Mouse (Mus musculus): ENCODE measurements around the gene Gm3854. TPM values are rescaled to one million over a fixed set of nuclear protein-coding genes. Genes with fewer than 3 reads are reported as not detected.

The Gm3854 gene
- polyA plus RNA-seq, 1 experiment from 2014 or later: 5.8 TPM

GRCm38 (mm10) chr7:6378441-6378840 lies 34.9 kb downstream of the Gm3854 start:
- ATAC-seq: no peak
- no peaks in the 10 kb centered on the region for H3K9me3 ChIP-seq (ENCODE audit: control insufficient read depth, low read length)
- no peak overlapping the region for H3K27ac ChIP-seq (ENCODE audit: low read length)
- H3K36me3 ChIP-seq (ENCODE audit: control insufficient read depth, insufficient read depth): no peaks in the 10 kb centered on the region
- H3K4me1 ChIP-seq (replicated peaks; ENCODE audit: control insufficient read depth, insufficient read depth, low read length): peaks cover 7% of the 10 kb centered on the region
- H3K9ac ChIP-seq (replicated peaks; ENCODE audit: low read depth, low read length): no peak overlapping the region
- H3K4me3 ChIP-seq (replicated peaks; ENCODE audit: low read length): no peak overlapping the region
- no peaks in the 10 kb centered on the region for H3K27me3 ChIP-seq (replicated peaks; ENCODE audit: control insufficient read depth, insufficient read depth, low read length)
- no peak overlapping the region for H3K4me2 ChIP-seq (ENCODE audit: low read length)
- 87% methylated on average over 8 of the region's 8 CpGs for WGBS

GRCm38 (mm10) chr7:6381431-6381830 lies 37.9 kb downstream of the Gm3854 start:
- 81% methylated on average over 2 of the region's 2 CpGs for WGBS
- H3K9ac ChIP-seq (replicated peaks; ENCODE audit: low read depth, low read length): no peak overlapping the region
- H3K36me3 ChIP-seq (ENCODE audit: control insufficient read depth, insufficient read depth): peaks cover 3% of the 10 kb centered on the region; the same call in 1 of the 2 replicates
- no peak overlapping the region for H3K27ac ChIP-seq (ENCODE audit: low read length)
- no peaks in the 10 kb centered on the region for H3K9me3 ChIP-seq (ENCODE audit: control insufficient read depth, low read length)
- H3K27me3 ChIP-seq (replicated peaks; ENCODE audit: control insufficient read depth, insufficient read depth, low read length): no peaks in the 10 kb centered on the region
- no peak overlapping the region for H3K4me2 ChIP-seq (ENCODE audit: low read length)
- no peak overlapping the region for H3K4me3 ChIP-seq (replicated peaks; ENCODE audit: low read length)
- peaks cover 16% of the 10 kb centered on the region for H3K4me1 ChIP-seq (replicated peaks; ENCODE audit: control insufficient read depth, insufficient read depth, low read length)
- ATAC-seq: no peak

GRCm38 (mm10) chr7:6383044-6383455 lies 39.5 kb downstream of the Gm3854 start, which contains the start of gene Zfp28:
Gene Zfp28 (plus strand): TSS chr7:6383295.
- ATAC-seq: peak; percentile 98
- peak within 1 kb of the TSS; percentile 74 for H3K9ac ChIP-seq (replicated peaks; ENCODE audit: low read depth, low read length)
- H3K4me3 ChIP-seq (replicated peaks; ENCODE audit: low read length): peak within 1 kb of the TSS; percentile 66
- peaks cover 3% of the 10 kb centered on the region; the same call in 1 of the 2 replicates for H3K36me3 ChIP-seq (ENCODE audit: control insufficient read depth, insufficient read depth)
- peak within 1 kb of the TSS; percentile 73 for H3K4me2 ChIP-seq (ENCODE audit: low read length)
- H3K27ac ChIP-seq (ENCODE audit: low read length): no peak within 1 kb of the TSS
- H3K27me3 ChIP-seq (replicated peaks; ENCODE audit: control insufficient read depth, insufficient read depth, low read length): no peaks in the 10 kb centered on the region
- H3K9me3 ChIP-seq (ENCODE audit: control insufficient read depth, low read length): no peaks in the 10 kb centered on the region
- H3K4me1 ChIP-seq (replicated peaks; ENCODE audit: control insufficient read depth, insufficient read depth, low read length): peaks cover 16% of the 10 kb centered on the region
- WGBS: 0% methylated on average over 28 of the region's 28 CpGs

GRCm38 (mm10) chr7:6384011-6384410 lies 40.5 kb downstream of the Gm3854 start:
- Histone ChIP-seq H3K4me3 (replicated peaks; ENCODE audit: low read length) (peak overlapping the region; percentile 66), H3K36me3 (ENCODE audit: control insufficient read depth, insufficient read depth) (peaks cover 3% of the 10 kb centered on the region; the same call in 1 of the 2 replicates), H3K4me2 (ENCODE audit: low read length) (peak overlapping the region; percentile 73), H3K9ac (replicated peaks; ENCODE audit: low read depth, low read length) (peak overlapping the region; percentile 74; the same call in 1 of the 2 replicates), H3K9me3 (ENCODE audit: control insufficient read depth, low read length) (no peaks in the 10 kb centered on the region), H3K27ac (ENCODE audit: low read length) (no peak overlapping the region), H3K27me3 (replicated peaks; ENCODE audit: control insufficient read depth, insufficient read depth, low read length) (no peaks in the 10 kb centered on the region), H3K4me1 (replicated peaks; ENCODE audit: control insufficient read depth, insufficient read depth, low read length) (peaks cover 16% of the 10 kb centered on the region)
- 75% methylated on average over 8 of the region's 8 CpGs for WGBS
- ATAC-seq: no peak

- H3K27ac ChIP-seq (ENCODE audit: low read length): no peak overlapping the region
- no peaks in the 10 kb centered on the region for H3K9me3 ChIP-seq (ENCODE audit: control insufficient read depth, low read length)
- no peak overlapping the region for H3K4me2 ChIP-seq (ENCODE audit: low read length)
- H3K36me3 ChIP-seq (ENCODE audit: control insufficient read depth, insufficient read depth): peaks cover 12% of the 10 kb centered on the region
- no peaks in the 10 kb centered on the region for H3K27me3 ChIP-seq (replicated peaks; ENCODE audit: control insufficient read depth, insufficient read depth, low read length)
- H3K4me3 ChIP-seq (replicated peaks; ENCODE audit: low read length): no peak overlapping the region
- peaks cover 16% of the 10 kb centered on the region for H3K4me1 ChIP-seq (replicated peaks; ENCODE audit: control insufficient read depth, insufficient read depth, low read length)
- WGBS: 90% methylated on average over 8 of the region's 8 CpGs
- no peak overlapping the region for H3K9ac ChIP-seq (replicated peaks; ENCODE audit: low read depth, low read length)
- ATAC-seq: no peak
These were observed 43.4 kb downstream of the Gm3854 start for GRCm38 (mm10) chr7:6386995-6387394.

- Histone ChIP-seq H3K27ac (ENCODE audit: low read length) (no peak overlapping the region), H3K36me3 (ENCODE audit: control insufficient read depth, insufficient read depth) (peaks cover 26% of the 10 kb centered on the region), H3K4me2 (ENCODE audit: low read length) (no peak overlapping the region), H3K9ac (replicated peaks; ENCODE audit: low read depth, low read length) (no peak overlapping the region), H3K27me3 (replicated peaks; ENCODE audit: control insufficient read depth, insufficient read depth, low read length) (no peaks in the 10 kb centered on the region), H3K4me1 (replicated peaks; ENCODE audit: control insufficient read depth, insufficient read depth, low read length) (peaks cover 4% of the 10 kb centered on the region), H3K9me3 (ENCODE audit: control insufficient read depth, low read length) (no peaks in the 10 kb centered on the region), H3K4me3 (replicated peaks; ENCODE audit: low read length) (no peak overlapping the region)
- WGBS: 86% methylated on average over 5 of the region's 5 CpGs
- ATAC-seq: no peak
These were observed 45.4 kb downstream of the Gm3854 start for GRCm38 (mm10) chr7:6388971-6389370.

GRCm38 (mm10) chr7:6389449-6389848 lies 45.9 kb downstream of the Gm3854 start:
- no peak overlapping the region for H3K4me2 ChIP-seq (ENCODE audit: low read length)
- H3K27ac ChIP-seq (ENCODE audit: low read length): no peak overlapping the region
- H3K9me3 ChIP-seq (ENCODE audit: control insufficient read depth, low read length): no peaks in the 10 kb centered on the region
- ATAC-seq: no peak
- no peak overlapping the region for H3K9ac ChIP-seq (replicated peaks; ENCODE audit: low read depth, low read length)
- peaks cover 27% of the 10 kb centered on the region for H3K36me3 ChIP-seq (ENCODE audit: control insufficient read depth, insufficient read depth)
- H3K4me1 ChIP-seq (replicated peaks; ENCODE audit: control insufficient read depth, insufficient read depth, low read length): no peaks in the 10 kb centered on the region
- 77% methylated on average over 5 of the region's 5 CpGs for WGBS
- no peak overlapping the region for H3K4me3 ChIP-seq (replicated peaks; ENCODE audit: low read length)
- no peaks in the 10 kb centered on the region for H3K27me3 ChIP-seq (replicated peaks; ENCODE audit: control insufficient read depth, insufficient read depth, low read length)

GRCm38 (mm10) chr7:6397996-6398975 lies 54.7 kb downstream of the Gm3854 start, which contains the start of gene Smim17:
Gene Smim17 (plus strand): TSS chr7:6398715.
- Histone ChIP-seq H3K9me3 (ENCODE audit: control insufficient read depth, low read length) (no peaks in the 10 kb centered on the region), H3K36me3 (ENCODE audit: control insufficient read depth, insufficient read depth) (peaks cover 14% of the 10 kb centered on the region), H3K4me3 (replicated peaks; ENCODE audit: low read length) (peak within 1 kb of the TSS; percentile 57), H3K9ac (replicated peaks; ENCODE audit: low read depth, low read length) (peak within 1 kb of the TSS; percentile 58), H3K4me2 (ENCODE audit: low read length) (peak within 1 kb of the TSS; percentile 75), H3K27ac (ENCODE audit: low read length) (peak within 1 kb of the TSS; percentile 5; the same call in 1 of the 2 replicates), H3K4me1 (replicated peaks; ENCODE audit: control insufficient read depth, insufficient read depth, low read length) (peaks cover 5% of the 10 kb centered on the region), H3K27me3 (replicated peaks; ENCODE audit: control insufficient read depth, insufficient read depth, low read length) (no peaks in the 10 kb centered on the region)
- ATAC-seq: peak; percentile 90
- 27% methylated on average over 25 of the region's 25 CpGs for WGBS
